Mouse (Mus musculus) thymus, postnatal 10 days (tissue): ENCODE data around the gene Olfr1276.

Experiments used
- DNase-seq, 2 experiments: peaks; one replicate each; pipeline ENCODE4 v3.0.0; 2021; ENCODE audit warnings: low spot score in 2 of 2

Gene Olfr1276

GRCm38 (mm10) chr2:111254216-111254615 is at the start of gene Olfr1276:
Olfr1276 (plus strand) TSS chr2:111254516.
- no peak for DNase-seq

GRCm38 (mm10) chr2:111229502-111229901 is 24.8 kb upstream of the Olfr1276 start, which contains the start of gene 4930430A15Rik:
4930430A15Rik (minus strand) TSS chr2:111229602.
- no peak for DNase-seq

- no peak for DNase-seq
These were observed 19.1 kb upstream of the Olfr1276 start, which contains the start of gene Olfr1275 for GRCm38 (mm10) chr2:111235186-111235585. Olfr1275 (minus strand) TSS chr2:111235286.

GRCm38 (mm10) chr2:111274006-111274405 is 19.7 kb downstream of the Olfr1276 start, which contains the start of gene Olfr1277:
Olfr1277 (minus strand) TSS chr2:111274106.
- DNase-seq: no peak

- no peak for DNase-seq
These were observed 35.5 kb downstream of the Olfr1276 start, which contains the start of gene Olfr1278 for GRCm38 (mm10) chr2:111289836-111290235. Olfr1278 (plus strand) TSS chr2:111290136.

GRCm38 (mm10) chr2:111298541-111298940 is 44.2 kb downstream of the Olfr1276 start:
- DNase-seq: no peak

GRCm38 (mm10) chr2:111300374-111300773 is 46.1 kb downstream of the Olfr1276 start, which contains the start of gene Olfr1279:
Olfr1279 (plus strand) TSS chr2:111300635.
- DNase-seq: no peak
